Mouse (Mus musculus) hindbrain, embryonic 11.5 days (tissue): ENCODE measurements around the gene Col19a1. TPM values are rescaled to one million over a fixed set of nuclear protein-coding genes. Genes with fewer than 3 reads are reported as not detected.

Source experiments
- ATAC-seq: fragments of 200-750 bp; cut with Nextera tagmentation; 2 replicates; pipeline ENCODE4 v1.8.0; 2017; ENCODE audit warnings: mild to moderate bottlenecking, moderate TSS enrichment, moderate library complexity; ENCODE audit not compliant: low FRiP score
- DNase-seq: peaks from one replicate; pipeline ENCODE4 v3.0.0-alpha.2; 2015; ENCODE audit warnings: low spot score
- H3K27ac ChIP-seq: fragments of 300-500 bp; sonication (generic); 2 replicates; pipeline ENCODE4 v1.5.1; 2014; ENCODE audit warnings: mild to moderate bottlenecking, low read depth, low read length
- H3K27me3 ChIP-seq: fragments of 300-500 bp; sonication (generic); 2 replicates; pipeline ENCODE4 v1.6.1; 2014; ENCODE audit warnings: mild to moderate bottlenecking, low read length, moderate library complexity, mixed read lengths; ENCODE audit not compliant: control insufficient read depth, insufficient read depth
- H3K36me3 ChIP-seq: fragments of 300-500 bp; sonication (generic); 2 replicates; pipeline ENCODE4 v1.6.1; 2014; ENCODE audit warnings: mild to moderate bottlenecking, low read length, moderate library complexity, mixed read lengths; ENCODE audit not compliant: control insufficient read depth, insufficient read depth
- H3K4me1 ChIP-seq: fragments of 300-500 bp; sonication (generic); replicated peaks from 2 replicates; pipeline ENCODE4 v1.6.1; 2014; ENCODE audit warnings: low read length, mixed read lengths; ENCODE audit not compliant: control insufficient read depth, insufficient read depth
- H3K4me2 ChIP-seq: fragments of 300-500 bp; sonication (generic); replicated peaks from 2 replicates; pipeline ENCODE4 v1.6.1; 2014; ENCODE audit warnings: mild to moderate bottlenecking, low read depth, low read length
- H3K4me3 ChIP-seq: fragments of 300-500 bp; sonication (generic); 2 replicates; pipeline ENCODE4 v1.5.1; 2014; ENCODE audit warnings: low read depth, low read length
- H3K9ac ChIP-seq: fragments of 300-500 bp; sonication (generic); 2 replicates; pipeline ENCODE4 v1.6.1; 2014; ENCODE audit warnings: low read depth, low read length
- H3K9me3 ChIP-seq: fragments of 300-500 bp; sonication (generic); 2 replicates; pipeline ENCODE4 v1.6.1; 2016; ENCODE audit warnings: low read length; ENCODE audit not compliant: control insufficient read depth
- WGBS: fragments of 180-500 bp; shearing (Covaris S2); extraction: QIAGEN DNeasy Blood & Tissue Kit; methylation state at CpG from one replicate; pipeline ENCODE4 v1.1.7; 2014; 5-methylcytosine and 5-hydroxymethylcytosine counted together
- polyA plus RNA-seq: library from polyadenylated mRNA; unstranded; fragments of >200 nt; fragmentation: Nextera tagmentation; extraction: Ambion mirVana; gene quantifications from 2 replicates; pipeline ENCODE4 v1.2.1, GENCODE M21; 2014

Gene Col19a1
- polyA plus RNA-seq, 1 experiment from 2014 or later, result 0.20 TPM

DNA sequence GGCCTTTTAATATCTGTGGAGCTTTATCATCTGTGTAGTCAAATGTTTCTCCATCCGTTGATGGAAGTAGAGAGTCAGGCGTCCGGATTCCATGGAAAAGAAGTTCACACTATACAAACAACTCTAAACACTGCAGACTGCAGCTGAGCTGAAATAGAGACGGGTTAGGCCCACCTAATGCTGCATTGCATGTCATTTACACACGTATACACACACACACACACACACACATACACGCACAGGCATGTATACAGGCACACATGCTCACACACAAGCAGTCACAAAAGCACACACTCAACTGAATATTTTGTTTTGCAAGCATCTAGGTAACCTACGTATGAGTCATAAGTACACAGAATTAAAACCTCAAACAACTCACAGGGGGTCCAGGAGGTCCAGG lies 284.2 kb downstream of the Col19a1 start:
- no peak overlapping the region for H3K9ac ChIP-seq
- H3K27ac ChIP-seq, result no peak overlapping the region
- peak; percentile 8 for DNase-seq
- no peaks in the 10 kb centered on the region for H3K36me3 ChIP-seq
- H3K4me1 ChIP-seq, result no peaks in the 10 kb centered on the region
- H3K4me3 ChIP-seq, result no peak overlapping the region
- no peaks in the 10 kb centered on the region for H3K27me3 ChIP-seq
- 0 out of 2 replicates have a peak, but pooled peaks have one; percentile 27 for ATAC-seq
- no peak overlapping the region for H3K4me2 ChIP-seq
- no peaks in the 10 kb centered on the region for H3K9me3 ChIP-seq
- WGBS, result 88% methylated on average over 7 of the region's 7 CpGs

DNA sequence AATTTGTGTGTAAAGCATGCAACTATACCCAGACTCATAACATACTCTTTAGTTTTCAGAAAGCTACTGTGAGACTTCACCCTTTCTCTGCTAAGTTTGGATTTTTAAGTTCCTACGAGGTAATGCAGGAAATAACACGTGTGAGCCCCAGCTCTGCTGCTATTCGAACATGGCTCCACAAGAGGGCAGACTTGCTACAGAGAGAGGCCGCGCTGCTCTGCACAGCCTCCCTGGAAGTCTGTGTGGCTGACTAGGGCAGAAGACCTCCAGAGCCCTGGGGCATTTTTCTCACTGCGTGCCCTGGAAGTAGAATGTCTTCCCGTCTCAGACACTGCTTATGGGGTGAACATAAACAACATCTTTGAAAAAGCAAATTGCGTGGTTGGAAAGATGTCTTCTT lies 284.6 kb downstream of the Col19a1 start:
- 15% methylated on average over 8 of the region's 8 CpGs for WGBS
- Histone ChIP-seq H3K9ac (no peak overlapping the region), H3K27me3 (no peaks in the 10 kb centered on the region), H3K9me3 (no peaks in the 10 kb centered on the region), H3K4me3 (no peak overlapping the region), H3K27ac (no peak overlapping the region), H3K4me2 (no peak overlapping the region), H3K4me1 (no peaks in the 10 kb centered on the region), H3K36me3 (no peaks in the 10 kb centered on the region)
- ATAC-seq (peak; percentile 69), DNase-seq (peak; percentile 82)

DNA sequence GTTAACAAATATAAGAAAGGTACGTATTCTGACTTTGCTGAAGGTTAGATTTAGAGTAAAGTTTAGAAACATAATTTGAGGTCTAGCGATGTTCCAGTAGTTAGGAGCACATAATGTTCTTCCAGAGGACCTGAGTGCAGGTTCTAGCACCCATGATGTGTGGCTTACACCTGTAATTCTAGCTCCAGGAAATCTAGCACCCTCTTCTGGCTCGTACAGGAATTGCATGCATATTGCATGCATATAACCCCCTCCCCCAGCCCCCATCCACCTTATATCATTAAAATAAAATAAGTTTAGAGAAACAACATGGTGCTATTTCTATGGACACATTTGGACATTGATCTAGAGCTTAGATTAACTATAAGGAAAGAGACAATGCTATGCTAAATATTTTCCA lies 286.6 kb downstream of the Col19a1 start:
- WGBS, result 83% methylated on average over 3 of the region's 3 CpGs
- no peak for DNase-seq
- H3K4me2 ChIP-seq, result no peak overlapping the region
- H3K27ac ChIP-seq, result no peak overlapping the region
- no peaks in the 10 kb centered on the region for H3K9me3 ChIP-seq
- no peaks in the 10 kb centered on the region for H3K4me1 ChIP-seq
- no peak overlapping the region for H3K9ac ChIP-seq
- no peak for ATAC-seq
- no peak overlapping the region for H3K4me3 ChIP-seq
- no peaks in the 10 kb centered on the region for H3K27me3 ChIP-seq
- no peaks in the 10 kb centered on the region for H3K36me3 ChIP-seq

DNA sequence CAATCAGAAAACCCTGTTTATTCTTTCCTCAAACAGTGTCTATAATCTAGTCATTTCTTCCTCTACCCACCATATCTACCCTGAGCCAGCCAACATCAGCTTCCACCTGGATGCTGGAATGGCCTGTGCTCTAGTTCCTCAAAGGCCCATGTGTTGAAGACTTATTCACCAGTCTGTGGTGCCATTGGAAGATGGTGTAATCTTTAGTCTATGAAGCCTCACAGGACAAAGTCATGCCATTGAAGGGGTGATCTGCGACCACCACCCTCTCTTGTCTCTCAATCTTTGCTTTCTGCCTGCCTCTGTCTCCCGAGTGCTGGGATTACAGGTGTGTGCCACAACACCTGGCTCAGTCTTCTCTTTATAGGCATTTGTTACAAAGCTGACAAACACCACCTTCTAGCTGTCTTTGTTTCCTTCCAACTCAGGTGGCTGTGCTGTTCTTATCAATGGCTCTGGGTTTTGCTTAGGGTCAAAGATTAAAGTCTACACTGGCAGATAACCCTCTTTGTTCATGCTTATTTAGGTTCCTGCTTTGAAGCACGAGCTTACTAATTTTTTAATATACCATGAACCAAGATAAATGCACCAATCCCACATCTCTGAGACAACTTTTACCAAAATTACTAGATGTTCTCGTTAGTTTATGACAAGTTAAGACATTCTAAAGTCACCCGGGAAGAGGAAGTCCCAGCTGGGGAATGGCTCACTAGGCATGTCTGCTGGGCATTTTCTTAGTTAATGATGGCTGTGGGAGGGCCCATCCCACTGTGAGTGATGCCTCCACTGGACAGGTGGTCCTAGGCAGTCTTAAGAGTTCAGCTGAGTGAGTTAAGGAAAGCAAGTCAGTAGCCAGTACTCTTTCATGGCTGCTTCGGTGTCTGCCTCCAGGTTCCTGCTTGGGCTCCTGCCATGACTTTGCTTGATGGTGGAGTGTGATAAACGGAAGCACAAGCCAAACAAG lies 292.0 kb downstream of the Col19a1 start:
- no peaks in the 10 kb centered on the region for H3K36me3 ChIP-seq
- no peak overlapping the region for H3K4me3 ChIP-seq
- no peaks in the 10 kb centered on the region for H3K9me3 ChIP-seq
- no peaks in the 10 kb centered on the region for H3K27me3 ChIP-seq
- ATAC-seq, result no peak
- no peak overlapping the region for H3K4me2 ChIP-seq
- no peaks in the 10 kb centered on the region for H3K4me1 ChIP-seq
- no peak overlapping the region for H3K27ac ChIP-seq
- 86% methylated on average over 7 of the region's 7 CpGs for WGBS
- no peak overlapping the region for H3K9ac ChIP-seq
- DNase-seq, result no peak

DNA sequence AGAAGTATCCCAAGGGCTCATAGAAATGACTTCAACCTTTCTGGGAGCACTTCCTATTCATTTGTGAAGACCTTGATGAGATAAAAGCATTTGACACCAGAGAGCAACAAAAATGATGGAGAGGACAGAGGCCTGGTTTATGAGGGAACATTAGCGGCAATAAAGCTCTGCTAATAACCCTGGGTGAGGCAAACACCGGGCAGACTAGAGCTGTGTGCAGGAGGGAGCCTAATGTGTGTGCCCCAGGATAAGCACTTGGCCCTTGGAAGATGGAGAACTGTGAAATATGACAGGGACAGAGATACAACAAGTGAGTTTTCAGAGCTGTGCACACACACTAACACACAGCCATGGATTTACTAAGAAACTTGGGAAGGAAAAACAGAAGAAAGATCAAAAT lies 294.8 kb downstream of the Col19a1 start:
- Histone ChIP-seq H3K4me3 (no peak overlapping the region), H3K4me2 (no peak overlapping the region), H3K27me3 (no peaks in the 10 kb centered on the region), H3K27ac (no peak overlapping the region), H3K9ac (no peak overlapping the region), H3K4me1 (no peaks in the 10 kb centered on the region), H3K9me3 (no peaks in the 10 kb centered on the region), H3K36me3 (no peaks in the 10 kb centered on the region)
- whole genome bisulfite sequencing, result 69% methylated on average over 2 of the region's 2 CpGs
- no peak for ATAC-seq
- DNase-seq, result no peak

DNA sequence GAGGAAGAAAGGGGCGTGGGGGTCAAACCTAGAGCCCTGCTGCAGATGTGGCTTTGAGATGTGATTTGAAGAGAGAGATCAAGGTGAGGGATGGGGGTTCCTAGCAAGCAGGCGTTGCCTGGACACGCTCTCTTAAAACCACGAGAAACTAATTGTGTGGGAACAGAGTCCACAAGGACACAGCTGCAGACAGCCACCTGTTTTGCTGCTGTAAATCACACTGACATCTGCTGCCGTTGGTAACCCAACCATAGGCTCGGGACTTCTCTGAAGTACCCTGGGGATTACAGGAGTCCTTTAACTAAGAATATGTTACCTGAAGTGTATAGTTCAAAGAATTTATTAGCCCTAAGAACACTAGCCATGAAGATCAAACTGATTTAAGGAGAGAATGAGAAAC lies 300.9 kb downstream of the Col19a1 start:
- Histone ChIP-seq H3K9ac (no peak overlapping the region), H3K27ac (no peak overlapping the region), H3K4me1 (no peaks in the 10 kb centered on the region), H3K4me2 (no peak overlapping the region), H3K4me3 (no peak overlapping the region), H3K36me3 (no peaks in the 10 kb centered on the region), H3K9me3 (no peaks in the 10 kb centered on the region), H3K27me3 (no peaks in the 10 kb centered on the region)
- WGBS, result 56% methylated on average over 6 of the region's 6 CpGs
- ATAC-seq, result no peak
- no peak for DNase-seq

DNA sequence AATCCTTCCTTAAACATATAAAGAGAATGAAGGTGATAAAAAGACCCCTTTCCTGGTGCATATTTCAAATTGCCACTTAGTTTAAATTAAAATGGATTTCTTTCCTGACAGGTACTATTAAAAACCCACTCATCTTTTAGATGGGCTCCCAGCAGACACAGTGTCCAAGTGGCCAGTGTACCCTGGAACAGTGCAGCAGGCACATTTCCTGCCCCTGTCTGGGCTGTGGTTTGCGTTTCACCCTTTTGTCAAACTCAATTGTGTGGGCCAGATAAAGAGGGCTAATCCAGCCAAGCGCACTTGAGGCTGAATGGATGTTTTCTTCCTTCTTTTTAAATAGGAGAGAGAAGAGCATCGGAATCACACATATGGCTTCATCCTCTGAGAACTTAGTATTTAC lies 320.2 kb downstream of the Col19a1 start:
- no peak for ATAC-seq
- WGBS, result 48% methylated on average over 3 of the region's 3 CpGs
- no peak overlapping the region for H3K4me2 ChIP-seq

DNA sequence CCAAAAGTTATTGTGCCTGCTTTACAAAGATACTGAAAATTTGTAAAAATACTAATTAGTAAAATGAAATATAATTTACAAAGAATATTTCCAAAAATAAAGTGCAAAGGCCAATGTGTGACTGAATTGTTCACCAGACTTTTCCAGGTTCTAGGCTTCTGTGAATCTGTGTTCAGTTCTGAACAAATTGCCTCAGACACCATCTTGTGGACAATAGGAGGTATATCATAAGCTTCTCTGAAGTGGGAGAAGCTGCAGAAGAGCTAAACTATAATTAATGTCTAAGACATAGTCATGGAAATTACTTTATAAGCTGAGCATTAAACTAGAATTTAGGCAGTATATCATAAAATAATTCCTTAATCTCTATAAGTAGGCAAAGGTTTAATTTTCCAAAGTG lies 326.1 kb downstream of the Col19a1 start:
- H3K27me3 ChIP-seq, result no peaks in the 10 kb centered on the region
- DNase-seq, result no peak
- ATAC-seq, result no peak
- no peaks in the 10 kb centered on the region for H3K9me3 ChIP-seq
- no peak overlapping the region for H3K27ac ChIP-seq
- H3K36me3 ChIP-seq, result no peaks in the 10 kb centered on the region
- no peaks in the 10 kb centered on the region for H3K4me1 ChIP-seq
- no peak overlapping the region for H3K4me2 ChIP-seq
- no peak overlapping the region for H3K9ac ChIP-seq
- no peak overlapping the region for H3K4me3 ChIP-seq

More for the DNA sequence above, 320.2 kb downstream of the Col19a1 start:
- Histone ChIP-seq H3K27me3 (no peaks in the 10 kb centered on the region), H3K4me3 (no peak overlapping the region), H3K9ac (no peak overlapping the region), H3K36me3 (no peaks in the 10 kb centered on the region), H3K4me1 (no peaks in the 10 kb centered on the region), H3K27ac (no peak overlapping the region), H3K9me3 (no peaks in the 10 kb centered on the region)
- no peak for DNase-seq

DNA sequence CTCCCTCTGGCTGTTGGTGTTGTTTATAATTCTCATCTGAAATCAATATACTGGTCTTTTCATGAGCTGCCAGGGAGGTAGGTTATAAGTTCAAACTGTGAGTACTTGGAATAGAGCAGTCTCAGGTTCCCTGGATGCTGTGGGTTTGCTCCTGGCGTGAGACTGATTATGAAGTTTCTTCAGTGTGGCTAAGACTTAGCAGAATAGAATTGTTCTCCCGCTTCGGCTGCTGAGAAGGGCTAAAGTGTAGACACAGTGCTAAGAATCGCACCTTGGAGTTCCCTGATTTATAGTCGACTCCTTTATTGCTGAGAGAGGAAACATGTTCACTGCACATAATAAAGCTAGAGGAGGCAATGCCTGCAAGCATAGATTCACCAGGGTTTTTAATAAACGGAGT lies 327.9 kb downstream of the Col19a1 start:
- Histone ChIP-seq H3K27ac (no peak overlapping the region), H3K4me1 (no peaks in the 10 kb centered on the region), H3K4me2 (no peak overlapping the region), H3K27me3 (no peaks in the 10 kb centered on the region), H3K4me3 (no peak overlapping the region), H3K9me3 (no peaks in the 10 kb centered on the region), H3K36me3 (no peaks in the 10 kb centered on the region), H3K9ac (no peak overlapping the region)
- 86% methylated on average over 6 of the region's 6 CpGs for WGBS
- no peak for DNase-seq
- ATAC-seq, result no peak
